Mouse (Mus musculus) megakaryocyte-erythroid progenitor cell, adult 5-6 weeks (primary cell): ENCODE measurements around the gene Hck. TPM values are rescaled to one million over a fixed set of nuclear protein-coding genes. Genes with fewer than 3 reads are reported as not detected.

Experiments
- ATAC-seq: replicated peaks from 2 replicates; pipeline ENCODE4 v1.8.0; 2016; ENCODE audit warnings: mild to moderate bottlenecking, inconsistent platforms; ENCODE audit not compliant: severe bottlenecking, poor library complexity, low FRiP score, low TSS enrichment
- total RNA-seq, 2 experiments: library from RNA; stranded (forward) in 1 of 2; stranded (reverse) in 1 of 2; fragments of 200-1000, 215-1000 nt in 1 of 2; fragments of >200 nt in 1 of 2; fragmentation: Nextera tagmentation in 1 of 2; gene quantifications; 2 replicates each; pipeline ENCODE4 v1.2.3; 2014 to 2017

The Hck gene
- total RNA-seq (2014; fragmentation: Nextera tagmentation) = 2.2 TPM in 1 of 2 replicates, not detected in the other
- total RNA-seq (2017) = 0.23 and 3.3 TPM in 2 replicates

DNA sequence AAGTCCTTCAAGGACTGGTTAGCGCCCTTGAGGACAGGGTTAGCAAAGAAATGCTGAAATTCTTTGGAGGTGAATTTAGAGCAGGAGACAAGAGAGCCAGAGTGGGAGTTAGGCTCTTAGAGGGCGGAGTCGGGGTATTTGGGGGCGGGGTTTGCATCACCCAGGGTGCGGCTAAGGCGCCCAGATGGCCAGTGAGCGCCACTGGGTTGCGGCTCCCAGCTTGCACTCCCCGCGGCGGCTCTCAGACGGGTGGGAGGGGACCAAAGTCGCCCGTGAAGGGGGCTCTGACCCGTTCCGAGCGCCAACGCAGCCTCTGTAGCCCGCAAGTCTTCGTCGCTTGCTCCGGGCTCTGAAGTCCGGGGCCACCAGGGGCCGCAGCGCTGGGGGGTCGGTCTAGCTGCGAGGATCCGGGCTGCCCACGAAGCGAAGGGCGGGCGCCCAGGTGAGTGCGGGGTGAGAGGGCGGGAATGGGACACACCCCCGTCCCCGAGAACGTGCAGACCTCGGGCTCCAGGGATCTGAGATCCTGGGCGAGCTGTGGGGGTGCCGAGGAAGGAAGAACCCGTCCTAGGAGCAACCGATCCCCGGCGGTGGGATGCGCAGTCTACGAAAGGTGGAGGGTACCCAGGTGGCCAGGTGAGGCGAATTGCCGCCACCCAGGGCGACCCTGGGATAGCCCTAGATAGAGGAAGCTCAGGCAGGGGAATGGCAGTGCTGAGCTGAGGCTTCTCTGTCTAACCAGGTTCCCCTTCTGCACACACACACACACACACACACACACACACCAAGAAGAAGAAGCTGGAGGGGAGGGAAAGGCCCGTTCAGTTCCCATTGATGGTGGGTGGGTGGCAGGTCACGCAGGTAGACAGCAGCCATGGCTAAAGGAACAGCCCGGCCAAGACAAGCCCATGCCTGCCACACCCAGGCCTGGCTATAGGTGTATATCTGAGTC lies at the start of gene Hck:
Hck (plus strand) TSS at position 156 of the 952 bp plus-strand sequence.
- peak; percentile 88 for ATAC-seq

DNA sequence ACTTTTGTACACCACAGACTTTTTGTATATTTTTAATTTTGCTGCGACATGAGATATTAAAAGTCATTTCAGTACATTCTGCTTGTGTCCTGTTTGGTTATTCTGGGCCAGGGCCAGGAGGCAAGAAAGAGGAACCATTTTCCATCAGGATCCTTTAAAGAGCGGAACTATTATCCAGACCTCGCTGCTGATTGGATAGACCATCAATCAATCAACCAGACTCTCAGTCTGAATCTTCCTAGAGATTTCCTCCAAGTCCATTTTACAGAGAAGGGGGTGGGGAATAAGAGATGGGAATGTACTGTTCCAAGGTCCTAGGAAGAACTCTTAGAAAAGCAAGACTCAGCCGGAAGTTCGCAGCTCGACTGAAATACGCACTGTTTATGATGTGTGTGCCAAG lies 48.1 kb upstream of the Hck start:
- ATAC-seq = no peak

DNA sequence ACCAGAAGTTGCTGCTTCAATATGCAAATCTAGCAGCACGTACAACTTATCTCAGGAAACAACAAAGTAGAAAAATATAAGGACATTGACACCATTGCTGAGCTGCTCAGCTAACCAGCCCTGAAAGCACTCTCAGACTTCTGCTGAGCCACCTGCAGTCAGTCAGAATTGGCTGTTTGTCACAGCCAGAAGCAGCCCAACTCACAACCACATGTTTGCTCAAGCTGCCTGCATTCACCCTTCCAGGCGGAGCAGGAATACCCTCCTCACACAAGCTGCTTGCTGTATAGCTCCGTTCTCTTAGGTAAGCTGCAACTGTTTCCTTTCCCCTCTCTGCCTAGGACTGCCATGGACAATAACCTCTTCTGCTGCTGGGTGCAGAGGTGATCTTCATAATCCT lies 44.9 kb upstream of the Hck start:
- ATAC-seq = no peak

DNA sequence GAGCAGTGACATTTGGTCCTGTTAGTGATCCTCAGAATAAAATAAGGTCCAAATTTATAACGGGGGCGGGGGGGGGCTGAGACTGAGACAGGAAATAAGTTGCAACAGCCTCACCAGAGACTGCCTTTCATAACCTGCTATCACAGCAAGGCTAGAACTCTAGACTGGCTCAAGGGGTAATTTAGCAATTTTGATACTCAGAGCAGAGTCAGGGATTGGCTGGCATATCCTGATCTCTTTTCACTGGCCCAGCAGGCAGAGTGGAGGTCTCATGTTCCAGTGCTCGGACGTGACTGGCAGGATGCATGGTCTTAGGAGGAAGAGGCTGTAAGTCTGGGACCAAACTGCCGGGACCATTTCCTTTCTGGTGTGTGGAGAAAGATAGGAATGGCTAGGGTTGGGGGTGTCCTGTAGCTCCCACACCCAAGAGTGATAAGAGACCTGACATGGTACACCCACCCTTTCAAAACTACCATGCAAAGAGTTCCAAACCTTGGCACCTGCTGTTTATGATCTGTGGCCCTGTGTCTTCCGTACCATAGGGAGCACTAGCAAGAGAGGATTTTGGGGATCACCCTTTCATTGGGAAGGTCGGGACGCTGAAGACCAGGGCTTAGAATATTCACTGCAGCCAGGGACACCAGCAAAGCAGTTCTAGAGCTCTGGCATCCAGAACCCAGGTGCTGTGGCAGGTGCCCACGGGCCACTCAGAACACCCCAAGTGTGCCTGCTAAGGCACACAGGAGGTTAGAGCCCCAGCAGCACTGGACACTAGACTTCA lies 43.9 kb upstream of the Hck start:
- ATAC-seq = no peak

DNA sequence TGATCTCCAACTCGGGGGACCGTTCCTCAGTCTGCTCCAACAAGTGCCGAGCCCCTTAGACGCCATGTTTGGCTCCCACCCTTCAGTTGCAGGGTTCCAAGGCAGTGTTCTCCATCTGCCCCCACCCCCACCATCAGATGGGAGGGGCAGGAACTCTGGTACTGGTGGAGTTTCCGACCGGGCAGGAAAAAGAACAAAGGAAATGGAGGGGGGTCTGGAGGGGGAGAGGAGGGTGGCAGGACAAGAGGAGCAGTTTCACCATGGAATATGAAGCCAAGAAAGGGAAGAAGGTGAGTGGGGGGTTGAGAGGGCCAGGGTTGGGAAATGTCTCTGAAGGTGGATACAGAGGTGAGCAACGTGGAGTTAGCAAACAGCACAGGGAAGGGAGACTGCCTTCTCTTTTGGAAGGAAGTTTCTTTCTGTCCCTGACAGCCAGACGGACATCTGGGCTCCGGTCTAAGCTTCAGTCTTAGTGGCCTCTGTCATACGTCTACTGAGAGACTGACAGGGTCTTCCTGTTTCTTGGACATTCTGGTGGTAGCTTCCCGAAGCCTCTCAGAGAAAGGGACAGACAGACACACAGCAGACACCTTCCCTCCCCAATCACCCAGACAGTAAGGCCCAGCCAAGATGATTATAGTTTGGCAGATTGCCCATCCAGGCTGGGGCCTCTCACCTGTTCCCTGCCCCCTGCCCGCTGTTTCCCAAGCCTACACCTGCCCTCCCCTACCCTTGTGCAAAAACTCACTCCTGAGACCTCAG lies 42.3 kb upstream of the Hck start, which contains the start of gene Ccm2l:
Ccm2l (plus strand) TSS at position 209 of the 762 bp plus-strand sequence.
- ATAC-seq = no peak

DNA sequence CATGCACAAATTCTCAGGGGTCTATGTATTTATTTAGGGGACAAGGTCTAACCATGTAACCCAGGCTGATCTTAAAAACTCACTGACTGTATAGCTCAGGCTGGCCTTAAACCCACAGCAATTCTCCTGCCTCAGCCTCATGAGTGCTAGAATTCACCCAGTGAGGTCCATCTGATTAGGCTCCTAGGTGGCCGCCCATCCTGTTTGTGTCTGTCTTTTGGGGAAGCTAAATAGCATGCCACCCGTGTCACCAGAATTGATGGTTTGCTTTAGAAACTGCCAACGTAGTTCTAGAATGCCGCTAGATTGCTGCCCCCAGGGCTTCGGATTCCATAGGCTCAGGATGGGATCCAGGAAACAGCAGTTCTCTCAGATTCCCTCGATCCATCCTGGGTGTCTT lies 41.3 kb upstream of the Hck start:
- no peak for ATAC-seq

DNA sequence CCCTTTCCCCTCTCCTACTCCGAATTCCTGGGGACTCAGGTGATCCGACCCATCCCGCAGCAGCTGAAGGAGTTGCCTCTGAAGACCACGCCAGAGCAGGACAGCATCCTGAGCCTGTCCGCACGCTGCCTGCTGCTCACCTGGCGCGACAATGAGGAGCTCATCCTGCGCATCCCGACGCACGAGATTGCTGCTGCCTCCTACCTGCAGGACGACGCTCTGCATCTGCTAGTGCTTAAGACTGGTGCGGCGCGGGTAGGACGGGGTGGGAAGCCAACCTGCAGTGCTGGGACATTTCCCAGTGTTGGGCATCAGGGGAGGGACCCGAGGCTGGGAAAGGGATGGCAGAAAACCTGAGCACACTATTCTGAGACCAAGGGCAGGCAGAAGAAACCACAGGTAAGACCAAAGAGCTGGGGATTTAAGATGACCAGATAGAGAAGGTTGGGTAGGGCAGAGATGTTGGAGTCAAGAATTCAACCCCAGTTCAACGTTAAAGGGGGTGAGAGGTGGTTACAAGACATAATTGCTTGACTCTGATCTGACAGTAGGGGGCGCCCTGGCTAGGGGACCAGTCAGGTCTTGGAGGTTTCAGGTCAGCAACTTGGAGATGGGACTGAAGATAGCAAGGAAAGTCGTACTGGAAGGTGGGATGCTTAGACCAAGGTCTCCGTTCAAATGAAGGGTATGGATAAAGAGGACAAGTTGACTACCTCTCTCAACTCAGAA lies 37.3 kb upstream of the Hck start:
- no peak for ATAC-seq

DNA sequence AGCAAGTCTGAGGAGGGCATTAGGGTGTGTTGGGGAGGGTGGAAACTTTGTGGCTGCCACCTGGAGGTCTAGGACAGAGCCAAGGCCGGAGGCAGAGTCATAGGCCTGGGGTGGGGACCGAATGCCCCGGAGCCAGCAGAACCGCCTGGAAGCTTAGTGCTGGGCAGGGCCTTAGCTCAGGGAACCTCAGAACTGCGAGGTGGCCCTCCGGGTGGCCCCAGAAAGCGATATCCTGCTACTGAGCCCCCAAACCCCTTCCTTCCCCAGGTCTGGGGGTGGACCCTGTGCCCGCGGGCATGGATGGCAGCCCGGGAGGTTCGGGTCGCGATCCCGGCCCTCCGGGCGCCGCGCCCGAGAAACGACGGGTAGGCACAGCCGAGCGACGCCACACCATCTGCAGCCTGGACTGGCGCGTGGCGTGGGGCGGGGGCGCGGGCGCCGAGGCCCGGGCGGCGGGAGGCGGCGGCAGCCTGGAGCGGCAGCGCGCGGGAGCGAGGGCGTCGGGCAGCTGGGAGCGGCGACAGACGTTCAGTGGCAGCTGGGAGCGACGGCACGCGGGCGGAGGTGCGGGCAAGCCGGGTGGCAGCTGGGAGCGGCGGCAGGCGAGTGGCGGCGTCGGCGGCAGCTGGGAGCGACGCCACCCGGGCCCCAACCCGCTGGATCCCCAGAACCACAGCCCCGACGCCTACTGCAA lies 36.6 kb upstream of the Hck start:
- no peak for ATAC-seq

DNA sequence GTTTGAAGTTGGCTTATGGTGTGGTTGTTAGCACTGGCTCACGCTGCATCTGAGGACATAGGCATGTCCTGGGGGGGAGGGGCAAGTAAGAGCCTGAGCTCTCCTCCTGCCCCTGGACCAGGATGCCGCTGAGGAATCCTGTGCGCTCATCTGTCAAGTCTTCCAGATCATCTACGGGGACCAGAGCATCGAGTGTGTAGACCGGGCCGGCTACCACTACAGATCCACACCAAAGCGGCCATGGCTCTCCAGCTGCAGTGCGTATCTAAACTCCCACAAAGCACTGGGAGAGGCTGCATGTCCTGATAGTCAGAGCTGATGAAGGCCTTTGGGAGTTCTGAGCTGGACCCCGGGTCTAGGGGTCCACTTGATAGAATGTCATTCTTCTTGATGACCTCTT lies 33.6 kb upstream of the Hck start:
- no peak for ATAC-seq

DNA sequence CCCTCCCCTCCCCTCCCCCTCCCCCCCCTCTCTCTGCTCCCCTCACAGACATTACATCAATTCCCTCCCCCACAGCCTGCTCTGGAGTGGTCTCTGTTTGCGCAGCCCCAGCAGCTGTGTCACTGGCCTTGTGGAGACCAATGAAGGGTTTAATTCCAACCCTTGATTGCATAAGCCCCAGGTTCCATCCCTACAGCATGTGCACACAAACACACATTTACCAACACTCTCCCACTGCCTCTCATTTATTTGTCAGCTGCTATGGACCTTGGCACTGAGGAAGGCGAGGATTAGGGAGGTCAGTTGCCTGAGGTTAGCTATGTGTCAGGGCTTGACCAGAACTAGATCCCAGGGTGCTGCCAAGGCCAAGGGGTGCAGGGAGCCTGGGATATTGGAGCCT lies 32.3 kb upstream of the Hck start:
- no peak for ATAC-seq

DNA sequence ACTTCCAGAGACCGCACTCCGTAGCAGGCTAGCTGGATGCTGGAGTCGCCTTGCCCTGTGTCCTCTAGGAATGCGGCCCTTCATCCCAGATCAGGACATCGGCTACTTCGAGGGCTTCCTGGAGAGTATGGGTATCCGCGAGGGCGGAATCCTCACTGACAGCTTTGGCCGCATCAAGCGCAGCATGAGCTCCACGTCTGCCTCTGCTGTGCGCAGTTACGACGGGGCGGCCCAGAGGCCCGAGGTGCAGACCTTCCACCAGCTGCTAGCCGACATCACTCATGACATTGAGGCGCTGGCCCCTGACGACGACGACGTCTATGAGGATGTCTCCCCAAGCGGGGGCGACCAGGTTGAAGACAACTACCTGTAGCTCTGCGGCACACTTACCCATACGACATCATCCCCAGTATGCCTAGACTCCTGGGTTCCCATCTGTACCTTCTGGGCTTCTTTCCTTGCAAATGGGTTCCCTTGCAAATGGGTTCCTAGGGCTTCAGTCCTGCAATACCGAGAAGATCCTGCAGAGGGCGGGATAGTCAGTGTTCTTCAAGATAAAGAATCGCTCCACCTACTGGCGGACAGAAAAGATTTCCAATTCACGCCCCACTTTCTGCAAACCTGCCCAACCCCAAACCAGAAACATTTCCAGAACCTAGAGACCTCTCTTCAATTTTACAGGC lies 27.3 kb upstream of the Hck start:
- ATAC-seq = peak; percentile 80

DNA sequence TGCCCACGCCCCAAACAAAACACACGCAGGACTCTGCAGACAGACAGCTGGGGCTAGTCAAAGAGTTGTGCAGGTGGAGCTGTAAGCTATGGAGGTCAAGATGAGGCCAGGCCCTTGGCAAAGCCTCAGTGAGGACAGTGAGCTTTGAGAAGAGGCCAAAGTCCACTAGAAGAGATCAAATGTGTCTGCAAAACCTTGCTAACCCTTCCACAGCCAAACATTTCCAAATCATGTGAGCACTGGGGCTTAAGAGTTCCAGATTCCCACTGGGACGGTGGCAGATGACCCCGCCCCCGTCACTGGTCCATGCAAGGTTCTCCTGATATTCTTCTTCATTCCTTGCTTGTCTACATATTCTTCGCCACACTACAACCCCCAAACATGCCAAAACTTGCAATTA lies 26.4 kb upstream of the Hck start:
- ATAC-seq = no peak

DNA sequence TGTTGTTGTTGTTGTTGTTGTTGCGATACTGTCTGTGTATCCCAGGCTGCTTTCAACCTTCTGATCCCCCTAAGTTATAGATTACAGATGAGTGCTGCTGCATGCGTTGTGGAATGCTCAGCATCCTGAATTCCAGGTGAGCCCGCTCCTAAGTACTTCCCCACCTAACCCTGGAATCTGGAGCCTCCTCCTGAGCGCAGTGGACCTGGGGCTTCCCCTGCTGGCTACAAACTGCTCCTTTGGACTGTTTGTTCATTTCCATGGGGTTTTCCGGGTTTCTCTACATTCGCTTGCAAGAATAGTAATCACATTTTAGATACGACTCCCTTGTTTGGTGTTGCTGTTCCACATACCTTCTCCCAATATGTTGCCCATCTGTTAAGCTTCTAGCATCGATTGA lies 25.0 kb upstream of the Hck start:
- ATAC-seq = no peak

DNA sequence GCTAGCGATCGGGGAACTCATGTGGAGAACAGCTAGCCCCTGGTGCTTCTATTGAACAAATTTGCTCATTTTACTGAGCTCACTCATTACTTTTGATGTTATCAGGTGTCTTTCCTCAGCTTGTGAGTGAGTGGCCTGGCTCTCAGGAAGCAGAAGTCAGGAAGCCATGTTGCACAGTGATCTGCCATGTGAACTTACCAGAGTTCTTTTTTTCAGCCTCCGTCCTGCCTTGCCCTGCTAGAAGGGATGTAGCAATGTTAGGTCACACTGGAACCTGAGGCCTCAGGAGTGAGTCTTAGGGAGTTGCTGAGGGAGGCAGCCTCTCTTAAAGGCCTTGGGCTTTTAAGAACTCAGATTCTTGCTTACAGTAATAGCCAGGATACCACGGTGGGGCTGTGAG lies 24.4 kb upstream of the Hck start:
- ATAC-seq = no peak

DNA sequence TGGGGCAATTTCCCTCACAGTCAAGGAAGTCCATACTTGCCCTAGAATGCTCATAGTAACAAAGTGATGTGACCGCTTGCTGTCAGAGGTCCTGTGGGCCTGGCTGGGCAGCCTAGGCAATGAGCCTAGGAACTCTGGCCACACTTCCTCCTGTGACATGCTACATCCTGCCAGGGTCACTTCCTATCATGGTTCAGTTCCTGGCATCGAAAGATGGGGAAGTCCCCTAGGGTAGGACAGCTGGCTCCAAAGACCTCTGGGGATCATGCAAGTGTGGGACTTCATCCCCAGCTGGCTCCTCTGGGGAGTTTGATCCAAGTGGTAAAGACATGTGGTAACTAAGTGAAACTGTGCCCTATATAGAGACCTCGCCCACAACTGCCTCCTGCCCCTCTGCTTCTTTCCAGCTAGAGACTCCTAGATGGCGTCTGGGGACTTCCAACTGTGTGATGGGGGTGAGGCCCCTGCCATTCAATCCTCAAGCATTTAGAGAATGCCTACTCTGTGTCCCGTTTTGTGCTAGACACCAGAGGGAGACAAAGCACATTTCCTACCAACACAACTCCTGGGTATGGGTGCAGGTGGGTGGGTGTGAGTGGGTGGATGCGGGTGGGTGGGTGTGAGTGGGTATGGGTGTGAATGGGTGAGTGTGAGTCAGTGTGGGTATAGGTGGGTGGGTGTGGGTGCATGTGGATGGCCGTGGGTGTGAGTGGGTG lies 23.8 kb upstream of the Hck start:
- ATAC-seq = no peak

DNA sequence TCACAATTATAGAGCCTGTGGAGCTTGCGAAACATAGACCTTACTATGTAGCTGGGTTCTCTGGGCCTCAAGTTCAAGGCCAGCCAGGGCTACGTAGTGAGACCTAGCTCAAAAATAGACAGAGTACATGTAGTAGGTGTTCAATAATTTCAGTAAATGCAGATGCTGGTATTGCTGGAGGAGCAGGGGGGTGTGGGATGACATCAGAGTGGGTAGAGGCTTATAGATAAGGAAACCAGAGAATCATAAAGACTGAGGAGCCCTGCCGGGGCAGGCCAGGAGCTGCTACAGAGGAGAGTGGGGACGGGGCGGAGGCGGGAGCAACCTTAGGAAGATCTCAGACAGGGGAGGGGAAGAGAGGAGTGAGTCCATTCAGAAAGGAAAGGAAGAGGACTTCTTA lies 22.7 kb upstream of the Hck start:
- no peak for ATAC-seq

DNA sequence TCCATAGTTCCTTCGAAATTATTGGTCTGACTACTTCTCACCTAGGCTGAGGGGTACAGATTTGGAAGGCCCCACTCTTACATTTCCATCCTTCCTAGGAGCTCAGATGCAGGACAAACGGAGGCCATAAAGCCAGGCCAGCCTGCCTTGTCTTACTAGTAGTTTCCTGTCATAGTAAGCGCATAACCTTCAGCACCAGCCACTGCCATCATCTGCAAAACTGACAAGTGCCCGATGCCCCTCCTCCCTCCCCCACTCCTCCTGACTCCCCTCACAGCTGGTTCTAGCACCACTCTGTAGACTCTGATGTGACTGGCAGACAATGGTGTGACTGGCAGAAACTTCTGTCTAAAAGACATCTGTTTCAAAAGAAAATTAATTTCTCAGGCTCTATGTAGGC lies 22.1 kb upstream of the Hck start:
- ATAC-seq = no peak
